Mouse (Mus musculus): ENCODE measurements around the gene Ankrd13a. TPM values are rescaled to one million over a fixed set of nuclear protein-coding genes. Genes with fewer than 3 reads are reported as not detected.

Ankrd13a gene
- total RNA-seq, 2 experiments from 2014 or later = 113 to 124 TPM

DNA sequence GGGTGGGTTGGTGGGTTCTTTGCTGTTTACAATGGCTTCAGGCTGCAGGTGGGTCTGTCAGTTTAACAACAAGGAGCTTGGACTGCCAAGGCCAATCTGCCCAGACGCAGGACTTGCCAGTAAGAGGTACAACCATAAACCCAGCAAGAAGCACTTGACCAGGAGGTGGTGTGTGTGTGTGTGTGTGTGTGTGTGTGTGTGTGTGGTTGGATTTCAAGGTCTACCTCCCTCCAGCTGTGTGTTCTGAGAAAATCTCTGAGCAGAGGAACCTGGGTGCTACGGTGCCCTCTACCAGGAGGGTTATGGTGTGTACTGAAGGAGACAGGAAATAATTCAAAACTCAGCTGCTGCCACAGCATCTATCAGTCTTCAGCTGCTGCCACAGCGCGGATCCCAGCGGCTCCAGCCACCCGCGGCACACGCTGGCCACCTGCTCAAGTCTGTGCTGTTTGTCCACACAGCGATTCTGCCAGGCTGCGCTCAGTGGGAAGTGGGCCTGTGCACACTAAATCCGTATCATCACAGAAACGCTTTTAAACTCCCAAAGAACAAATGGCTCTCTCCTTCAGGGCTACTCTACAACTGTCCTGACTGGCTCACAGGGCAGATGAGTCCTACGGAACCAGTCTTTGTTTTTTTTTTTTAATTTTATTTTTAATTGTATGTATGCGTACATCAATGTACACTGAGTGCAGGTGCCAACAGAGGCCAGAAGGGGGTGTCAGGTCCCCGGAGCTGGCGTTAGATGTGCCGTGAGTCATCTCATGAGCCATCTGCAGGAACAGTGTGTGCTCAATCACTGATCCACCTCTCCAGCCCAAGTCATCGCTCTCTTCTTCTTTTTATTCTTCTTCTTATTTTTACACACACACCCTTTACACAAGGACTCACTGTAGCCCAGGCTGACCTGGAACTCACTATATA, 9.4 kb upstream of the Ankrd13a start:
- ATAC-seq (replicated peaks; ENCODE audit: low FRiP score, poor library complexity, severe bottlenecking) = no peak

DNA sequence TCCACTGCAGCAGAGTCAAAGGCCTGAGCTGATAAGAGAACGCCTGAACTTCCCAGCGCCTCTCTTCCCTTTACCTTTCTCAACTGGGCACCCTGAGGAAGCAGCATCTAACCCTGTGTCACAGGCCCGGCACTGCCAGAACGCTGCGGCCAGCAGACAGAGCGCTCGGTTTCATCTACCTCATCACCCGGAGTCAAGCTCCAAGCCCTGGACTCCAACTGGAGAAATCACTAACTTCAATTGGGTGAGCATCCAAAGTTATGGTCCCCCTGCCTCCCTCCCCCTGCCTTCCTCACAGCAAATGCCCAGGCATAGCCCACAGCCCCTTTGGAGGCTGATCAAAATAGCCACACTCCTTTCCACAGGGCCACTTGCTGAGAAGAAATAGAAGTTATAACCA, 7.8 kb upstream of the Ankrd13a start:
- ATAC-seq (replicated peaks; ENCODE audit: low FRiP score, poor library complexity, severe bottlenecking) = no peak

DNA sequence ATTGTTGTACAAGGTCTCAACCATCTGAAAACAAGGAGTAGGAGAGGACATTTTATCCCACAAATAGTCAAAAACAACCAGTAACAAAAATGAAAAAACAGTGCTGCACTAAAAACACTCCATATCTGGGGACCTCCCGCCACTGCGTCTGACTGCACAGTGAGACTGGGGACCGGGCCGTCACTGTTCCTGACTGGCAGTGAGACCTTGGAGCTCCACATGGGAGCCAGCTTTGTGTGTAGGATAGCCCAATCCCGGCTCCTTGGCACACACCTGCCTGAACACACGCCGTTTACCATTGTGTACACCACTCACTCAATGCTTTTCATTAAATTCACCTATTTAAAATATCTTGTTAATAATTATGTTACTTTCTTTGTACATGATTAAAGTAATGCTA, 7.3 kb upstream of the Ankrd13a start:
- ATAC-seq (replicated peaks; ENCODE audit: low FRiP score, poor library complexity, severe bottlenecking) = no peak

DNA sequence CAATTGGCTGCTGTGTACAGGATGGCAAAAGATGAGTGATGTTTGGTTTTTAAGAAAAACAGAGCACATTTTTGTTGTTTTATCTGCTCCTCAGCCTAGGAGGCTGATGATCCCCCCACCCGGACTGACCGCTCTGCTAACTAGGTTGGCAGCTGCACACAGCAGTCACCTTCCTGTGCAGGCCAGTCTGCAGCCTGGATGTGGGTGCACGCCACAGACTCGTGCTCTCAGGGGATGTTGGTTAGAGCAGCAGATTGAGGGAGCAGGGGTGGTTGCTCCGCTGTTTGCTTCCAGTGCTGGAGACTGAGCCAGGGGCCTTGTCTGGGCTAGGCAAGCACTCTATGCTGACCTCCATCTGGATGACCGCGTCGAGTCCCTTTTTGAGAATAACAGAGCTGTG, 4.7 kb upstream of the Ankrd13a start:
- ATAC-seq (replicated peaks; ENCODE audit: low FRiP score, poor library complexity, severe bottlenecking) = no peak

DNA sequence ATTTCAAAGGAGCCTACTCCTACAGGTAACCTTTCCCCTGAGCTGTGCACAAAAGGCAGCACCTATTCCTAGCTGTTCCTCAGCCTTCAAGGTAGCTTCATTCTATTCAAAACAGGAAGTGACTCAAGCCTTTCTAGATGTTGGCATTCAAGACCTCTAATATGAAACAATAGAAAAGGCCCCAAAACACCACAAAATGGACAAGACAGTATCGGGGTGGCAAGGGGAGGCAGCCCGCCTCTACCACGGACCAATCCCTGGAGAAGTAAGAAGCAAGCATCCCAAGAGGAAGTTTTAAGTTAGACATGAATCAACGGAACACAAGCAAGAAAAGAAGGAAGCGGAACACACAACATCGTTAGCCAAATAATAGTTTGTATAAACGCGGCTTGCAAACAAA, 2.7 kb upstream of the Ankrd13a start:
- no peak for ATAC-seq (replicated peaks; ENCODE audit: low FRiP score, poor library complexity, severe bottlenecking)

DNA sequence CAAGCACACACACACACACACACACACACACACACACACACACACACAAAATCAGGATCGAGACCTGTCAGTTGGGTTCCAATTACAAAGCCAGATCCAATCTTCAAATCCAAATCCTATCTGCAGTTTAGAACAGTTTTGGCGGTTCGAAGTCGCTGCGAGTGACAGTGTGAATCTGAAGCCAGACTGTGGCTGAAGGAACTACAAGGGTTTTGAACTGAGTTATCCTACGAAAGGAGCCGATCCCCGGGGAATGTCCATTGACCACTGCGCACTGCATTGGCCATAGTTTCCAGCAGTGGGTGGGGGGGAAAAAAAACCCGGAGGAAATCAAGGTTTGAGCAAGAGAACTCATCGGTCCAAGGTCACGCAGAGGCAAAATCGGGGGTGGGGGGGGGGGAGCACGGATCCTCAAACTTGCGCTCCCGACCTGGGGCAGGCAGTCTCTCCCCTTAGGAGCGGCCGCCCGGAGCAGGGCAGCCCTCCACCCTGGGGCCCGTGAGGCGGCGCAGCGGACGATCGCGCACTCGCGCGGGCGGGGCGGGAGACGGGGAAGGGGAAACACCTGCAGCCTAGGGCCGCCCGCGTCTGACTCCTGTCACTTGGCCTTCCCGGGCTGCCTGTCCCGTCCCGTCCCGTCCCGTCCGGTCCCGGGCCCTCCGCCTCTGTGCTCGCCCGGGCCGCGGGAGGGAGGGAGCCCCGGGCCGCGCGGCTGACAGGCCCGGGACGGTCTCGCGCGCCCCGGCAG, 1.8 kb upstream of the Ankrd13a start:
- peak; percentile 23 for ATAC-seq (replicated peaks; ENCODE audit: low FRiP score, poor library complexity, severe bottlenecking)

DNA sequence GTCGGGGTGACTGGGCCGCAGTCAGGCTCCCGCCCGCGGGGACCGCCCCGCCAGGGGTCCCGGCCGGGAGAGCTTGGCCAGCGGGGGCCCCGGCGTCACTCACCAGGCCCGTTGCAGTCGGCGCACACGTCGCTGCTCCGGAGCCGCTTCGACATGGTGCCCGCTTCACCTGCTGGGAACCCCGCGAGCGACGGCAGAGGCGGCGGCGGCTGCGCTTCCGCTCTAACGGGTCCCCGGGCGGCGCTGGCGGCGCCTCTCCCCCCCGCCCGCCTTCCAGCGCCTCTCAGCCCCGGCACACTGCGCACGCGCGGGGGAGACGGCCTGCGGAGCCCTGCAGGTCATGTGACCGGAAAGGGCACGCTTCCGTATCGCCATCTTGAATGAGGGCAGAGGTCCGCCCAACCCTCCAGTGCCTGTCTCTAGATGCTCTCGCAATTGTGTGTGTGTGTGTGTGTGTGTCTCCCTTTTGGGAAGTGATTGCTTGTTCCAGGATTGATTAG, 1.2 kb upstream of the Ankrd13a start:
- ATAC-seq (replicated peaks; ENCODE audit: low FRiP score, poor library complexity, severe bottlenecking) = peak; percentile 72

DNA sequence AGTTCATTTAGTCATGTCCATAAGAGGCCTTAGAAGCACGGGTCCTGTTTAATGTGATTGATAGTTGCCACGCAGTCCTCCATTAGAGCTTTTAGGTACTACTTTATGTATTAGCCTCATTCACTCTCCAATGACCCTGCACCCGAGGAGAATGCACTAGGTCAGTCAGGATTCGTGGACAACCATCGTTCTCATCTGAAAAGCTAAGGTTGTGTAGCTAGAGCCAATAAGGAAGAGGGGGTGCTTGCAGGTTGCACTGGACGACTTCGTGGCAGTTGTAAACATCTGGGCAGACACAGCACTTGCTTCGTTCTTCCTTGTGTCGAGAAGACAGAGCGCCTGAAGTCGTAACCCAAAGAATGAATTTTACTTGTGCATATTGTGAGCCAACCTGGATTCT, 697 bp upstream of the Ankrd13a start:
- peak; percentile 12; the same call in 1 of the 2 replicates for ATAC-seq (replicated peaks; ENCODE audit: low FRiP score, poor library complexity, severe bottlenecking)

DNA sequence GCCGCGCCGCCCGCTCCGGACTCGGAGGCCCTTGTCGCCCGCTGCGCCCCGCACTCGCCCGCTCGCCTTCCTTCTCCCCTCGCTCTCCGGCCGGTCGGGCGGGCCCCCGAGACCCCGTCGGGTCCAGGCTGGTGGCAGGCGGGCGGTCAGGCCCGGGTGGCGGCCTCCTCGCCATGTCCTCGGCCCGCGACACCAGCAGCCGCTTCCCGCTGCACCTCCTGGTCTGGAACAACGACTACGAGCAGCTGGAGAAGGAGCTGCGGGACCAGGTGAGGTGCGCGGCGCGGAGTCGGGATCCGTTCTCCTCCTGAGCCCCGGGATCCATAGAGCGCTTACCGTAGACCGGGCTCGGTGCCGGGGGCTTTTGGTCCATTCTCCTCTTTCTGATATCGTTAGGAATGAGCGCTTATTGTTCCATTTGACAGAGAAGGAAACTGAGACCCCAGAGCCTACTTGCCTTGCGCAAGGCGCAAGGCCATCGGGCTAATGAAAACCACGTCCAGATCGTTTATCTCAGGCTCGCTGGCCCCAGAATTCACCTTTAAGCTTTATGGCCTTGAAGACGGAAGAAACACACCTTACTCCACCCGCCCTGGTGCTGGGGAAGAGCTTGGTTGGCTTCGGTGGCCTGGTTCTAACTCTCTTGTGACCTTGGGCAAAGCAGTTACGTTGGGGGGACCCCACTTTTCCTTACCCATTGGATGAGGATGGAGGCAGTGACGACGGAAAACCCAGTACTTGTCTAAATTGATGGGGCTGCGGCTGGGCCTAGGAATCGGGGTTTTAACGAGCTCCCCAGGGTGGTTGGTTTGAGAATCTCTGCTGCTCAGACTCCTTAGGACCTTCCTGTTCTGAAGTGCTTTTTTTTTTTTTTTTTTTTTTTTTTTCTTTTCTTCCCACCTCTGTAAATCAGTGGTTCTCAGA, 841 bp downstream of the Ankrd13a start, which contains the start of gene Git2:
TSS of gene Git2 (minus strand) at position 462 of the 924 bp plus-strand sequence.
- ATAC-seq (replicated peaks; ENCODE audit: low FRiP score, poor library complexity, severe bottlenecking) = no peak

DNA sequence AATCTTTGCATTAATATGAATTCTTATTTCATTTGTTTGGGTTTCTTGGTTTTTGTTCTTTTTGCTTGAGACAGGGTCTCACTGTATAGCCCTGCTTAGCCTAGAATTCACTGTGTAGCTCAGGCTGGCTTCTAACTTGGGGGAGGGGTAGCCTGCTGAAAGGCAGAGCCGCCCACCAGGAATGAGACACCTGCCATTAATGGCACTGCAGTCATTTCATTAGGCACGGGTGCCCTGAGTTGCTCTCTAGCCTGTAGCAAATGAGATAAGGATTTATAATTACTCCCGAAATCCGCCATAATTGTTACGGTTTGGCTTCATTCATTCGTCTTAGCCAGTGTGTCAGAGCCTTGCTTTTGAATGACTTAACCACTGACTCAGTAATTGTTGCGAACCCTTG, 1.7 kb downstream of the Ankrd13a start:
- ATAC-seq (replicated peaks; ENCODE audit: low FRiP score, poor library complexity, severe bottlenecking) = no peak

DNA sequence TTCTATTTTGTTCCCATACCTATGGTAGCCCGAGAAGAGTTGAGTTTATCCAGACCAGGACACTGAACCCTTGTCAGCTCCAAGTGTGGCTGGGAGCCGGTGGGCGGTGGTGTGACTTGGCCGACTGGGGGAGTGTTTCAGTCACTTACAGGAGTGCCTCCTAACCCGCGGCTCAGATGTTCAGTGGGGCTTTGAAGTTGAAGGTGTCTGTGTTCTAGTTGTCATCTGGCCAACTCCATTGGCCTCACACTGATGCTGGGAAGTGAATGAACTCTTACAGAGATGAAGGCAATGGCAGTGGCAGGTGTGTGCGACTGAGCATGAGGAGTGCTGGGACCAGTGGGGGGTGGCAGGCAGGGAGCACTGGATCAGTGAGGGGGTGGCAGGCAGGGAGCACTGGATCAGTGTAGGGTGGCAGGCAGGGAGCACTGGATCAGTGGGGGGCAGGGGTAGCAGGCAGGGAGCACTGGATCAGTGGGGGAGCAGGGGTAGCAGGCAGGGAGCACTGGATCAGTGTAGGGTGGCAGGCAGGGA, 5.5 kb downstream of the Ankrd13a start:
- no peak for ATAC-seq (replicated peaks; ENCODE audit: low FRiP score, poor library complexity, severe bottlenecking)

DNA sequence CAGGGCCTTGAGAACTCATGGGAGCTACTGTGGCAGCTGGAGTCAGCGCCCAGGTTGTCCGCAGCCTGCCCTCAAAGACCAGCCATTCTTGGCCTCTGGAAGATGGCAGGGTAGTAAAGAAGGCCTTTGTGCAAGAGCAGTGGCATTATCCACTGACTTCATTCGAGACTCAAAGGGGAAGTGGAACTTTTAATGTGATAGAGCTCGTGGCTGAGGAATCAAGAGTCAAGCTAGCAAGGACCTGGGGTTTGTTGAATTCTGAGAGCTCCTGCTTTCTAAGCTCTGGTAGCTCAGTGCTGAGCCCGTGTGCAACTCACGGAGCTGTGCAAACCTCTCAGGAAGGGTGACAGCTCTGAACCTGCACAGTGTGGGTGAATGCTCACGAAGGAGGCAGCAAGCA, 6.4 kb downstream of the Ankrd13a start:
- no peak for ATAC-seq (replicated peaks; ENCODE audit: low FRiP score, poor library complexity, severe bottlenecking)

DNA sequence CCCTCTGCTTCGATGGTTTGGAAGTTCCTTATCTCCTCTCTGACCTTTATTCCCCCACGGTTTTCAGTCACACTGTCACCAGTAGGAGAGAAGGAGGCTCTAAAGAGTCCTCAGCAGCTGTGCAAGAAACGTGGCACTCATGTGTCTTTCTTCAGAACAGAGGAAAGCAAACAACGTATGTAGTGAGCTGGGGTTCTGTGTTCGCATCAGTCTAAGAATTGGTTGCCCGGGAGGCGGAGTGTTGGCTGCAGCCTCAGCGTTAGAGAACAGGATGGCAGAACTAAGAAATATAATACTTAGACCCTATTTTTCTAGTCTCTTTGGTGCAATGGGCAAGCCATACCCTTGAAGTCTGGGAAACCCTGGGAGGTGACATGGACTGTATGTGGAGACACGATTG, 8.5 kb downstream of the Ankrd13a start:
- no peak for ATAC-seq (replicated peaks; ENCODE audit: low FRiP score, poor library complexity, severe bottlenecking)

DNA sequence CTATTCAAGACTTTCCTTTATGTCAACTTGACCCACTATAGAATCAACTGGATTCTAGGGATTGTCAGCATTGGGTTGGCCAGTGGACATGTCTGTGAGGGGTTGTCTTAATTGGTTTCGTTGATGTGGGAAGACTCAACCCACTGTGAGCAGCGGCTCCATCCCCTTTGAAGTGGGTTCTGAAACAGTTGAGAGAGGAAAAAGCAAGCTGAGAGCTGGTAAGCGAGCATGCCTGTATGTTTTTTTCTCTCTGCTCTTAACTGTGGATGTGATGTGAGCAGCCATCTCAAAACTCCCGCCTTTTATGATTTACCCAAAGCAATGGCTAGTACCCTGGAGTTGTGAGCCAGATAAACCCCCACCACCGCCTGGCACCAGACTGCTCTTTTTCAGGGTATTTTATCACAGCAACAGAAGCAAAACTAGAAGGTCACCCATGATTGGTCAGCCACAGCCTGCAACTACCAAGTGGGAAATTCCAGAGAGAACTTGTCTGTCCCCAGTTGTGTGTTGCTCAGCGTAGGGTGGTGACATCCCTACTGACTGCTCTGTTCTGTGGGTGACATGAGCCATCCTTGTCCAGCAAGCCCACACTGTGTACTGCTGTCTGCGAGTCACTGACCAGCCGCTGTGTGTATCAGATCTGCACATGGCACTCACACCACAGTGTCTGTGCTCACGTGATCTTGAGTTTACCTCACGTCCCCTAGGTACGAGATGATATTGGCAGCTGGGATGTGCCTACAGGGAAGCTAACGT, 9.1 kb downstream of the Ankrd13a start:
- 0 out of 2 replicates have a peak, but pooled peaks have one; percentile 11 for ATAC-seq (replicated peaks; ENCODE audit: low FRiP score, poor library complexity, severe bottlenecking)

DNA sequence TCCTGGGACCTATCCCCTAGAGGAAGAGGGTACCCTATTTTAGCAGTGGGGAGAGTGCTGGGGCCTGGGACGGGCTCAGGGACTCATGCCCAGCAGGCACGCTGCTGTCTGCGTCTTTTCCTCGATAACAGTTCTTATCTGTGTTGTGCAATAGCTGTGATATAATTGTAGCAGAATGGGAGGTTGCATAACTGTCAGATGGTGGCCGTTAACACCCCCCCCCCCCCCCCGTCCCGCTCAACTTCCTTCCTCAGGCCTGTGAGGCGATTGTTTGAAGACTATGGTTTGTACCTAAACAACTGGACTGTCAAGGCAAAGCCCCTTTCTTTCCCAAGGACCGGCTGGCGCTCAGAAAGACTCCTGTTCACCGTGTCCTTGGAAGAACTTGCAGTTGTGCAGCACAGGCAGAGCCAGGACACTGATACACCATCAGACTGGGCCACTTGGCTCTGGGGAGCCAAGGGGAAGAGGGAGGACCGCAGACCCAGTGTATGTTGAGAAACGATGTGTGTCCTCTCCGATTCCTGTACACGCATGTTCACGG, 10.2 kb downstream of the Ankrd13a start:
- peak; percentile 35 for ATAC-seq (replicated peaks; ENCODE audit: low FRiP score, poor library complexity, severe bottlenecking)

DNA sequence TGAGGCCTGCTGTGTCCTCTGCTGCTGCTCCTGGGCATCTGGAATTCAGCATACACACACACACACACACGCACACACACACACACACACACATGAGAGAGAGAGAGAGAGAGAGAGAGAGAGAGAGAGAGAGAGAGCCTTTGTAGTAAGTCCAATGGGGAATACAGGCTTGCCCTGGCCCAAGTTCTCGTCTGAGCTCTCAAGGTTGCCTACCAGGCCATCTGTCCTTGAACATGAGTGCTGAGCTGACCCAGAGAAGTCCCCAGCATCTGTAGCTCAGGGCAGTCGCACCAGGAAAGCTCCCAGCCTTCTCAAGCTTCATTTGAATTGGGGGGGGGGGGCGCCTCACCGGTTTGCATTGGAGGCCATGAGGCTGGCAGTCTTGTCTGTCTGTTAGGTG, 10.7 kb downstream of the Ankrd13a start:
- no peak for ATAC-seq (replicated peaks; ENCODE audit: low FRiP score, poor library complexity, severe bottlenecking)

DNA sequence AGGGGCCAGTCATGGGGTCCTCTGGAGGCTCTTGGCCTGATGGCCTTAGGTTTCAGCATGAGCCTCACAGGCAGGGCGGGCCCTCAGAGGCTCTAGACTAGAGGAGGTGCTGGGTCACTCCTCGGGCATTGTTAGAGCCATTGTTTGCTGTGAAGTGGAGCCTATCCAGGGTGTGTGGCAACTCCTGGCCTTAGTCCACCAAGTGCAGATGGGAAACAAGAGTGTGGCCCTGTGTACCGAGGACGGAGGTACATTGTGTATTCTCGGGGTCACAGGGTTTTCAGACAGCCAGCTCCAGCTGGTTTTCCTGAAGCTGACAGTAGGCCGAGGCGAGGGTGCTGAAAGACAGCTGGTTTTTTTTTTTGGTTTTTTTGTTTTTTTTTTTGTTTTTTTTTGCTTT, 18.8 kb downstream of the Ankrd13a start:
- no peak for ATAC-seq (replicated peaks; ENCODE audit: low FRiP score, poor library complexity, severe bottlenecking)

DNA sequence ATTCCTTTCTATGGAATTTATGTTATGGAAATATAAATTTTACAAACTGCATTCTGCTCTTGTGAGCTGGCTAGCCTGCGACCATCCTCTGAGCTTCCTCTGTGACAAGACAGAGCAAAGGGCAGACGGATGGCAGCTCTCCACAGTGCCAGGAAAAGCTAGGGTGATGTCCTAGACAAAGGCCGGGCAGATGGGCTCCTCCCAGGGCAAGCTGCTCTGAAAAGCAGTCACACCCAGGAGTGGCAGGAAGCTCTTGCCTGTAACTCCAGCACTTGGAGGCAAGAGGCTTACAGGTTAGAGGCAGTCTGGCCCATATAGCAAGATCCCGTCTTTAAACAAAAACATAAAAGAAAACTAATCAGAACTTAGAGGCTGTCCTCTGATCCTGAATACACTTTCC, 20.1 kb downstream of the Ankrd13a start:
- no peak for ATAC-seq (replicated peaks; ENCODE audit: low FRiP score, poor library complexity, severe bottlenecking)
